Mouse (Mus musculus) megakaryocyte, embryonic 14.5 days (primary cell): Measurements from ENCODE around the gene Rilp.

Experiments used
- FLI1 ChIP-seq: IDR thresholded peaks from 2 replicates; pipeline ENCODE4 v1.6.1; 2012; ENCODE audit warnings: low read length, inconsistent platforms, mixed read lengths
- GATA1 ChIP-seq: IDR thresholded peaks from 3 replicates; pipeline ENCODE4 v1.6.1; 2012; ENCODE audit warnings: mixed read lengths, low read length, inconsistent platforms, borderline replicate concordance

GRCm38 (mm10) chr11:75509741-75510626 lies at the start of gene Rilp:
- TF ChIP-seq GATA1 (no peak), FLI1 (no peak)
